Mouse (Mus musculus) neural tube, embryonic 10.5 days (tissue): ENCODE measurements at regions not wholly inside any gene's neighbourhood (a gene's known extent, or its start where the extent isn't known, plus 50 kb on each side); places are given as distances from the start of the nearest gene placed in this dataset.

ENCODE experiments used
- DNase-seq: peaks from one replicate; pipeline ENCODE4 v3.0.0-alpha.2; 2017; ENCODE audit warnings: low spot score; ENCODE audit errors: extremely low spot score

- DNase-seq = no peak
Measured at GRCm38 (mm10) chr17:65015731-65016130, 179.9 kb upstream of the 4930583I09Rik start.

- DNase-seq = no peak
Measured at GRCm38 (mm10) chr17:65014682-65015081, 178.8 kb upstream of the 4930583I09Rik start.

GRCm38 (mm10) chr17:65000626-65001135 is 164.8 kb upstream of the 4930583I09Rik start:
- no peak for DNase-seq

- DNase-seq = no peak
Measured at GRCm38 (mm10) chr17:64994483-64994882, 158.6 kb upstream of the 4930583I09Rik start.

- no peak for DNase-seq
Measured at GRCm38 (mm10) chr17:64991262-64991661, 155.4 kb upstream of the 4930583I09Rik start.

- no peak for DNase-seq
Measured at GRCm38 (mm10) chr17:64984276-64985011, 148.6 kb upstream of the 4930583I09Rik start.

GRCm38 (mm10) chr17:64983480-64983879 is 147.6 kb upstream of the 4930583I09Rik start:
- no peak for DNase-seq

GRCm38 (mm10) chr17:64964153-64964552 is 128.3 kb upstream of the 4930583I09Rik start:
- no peak for DNase-seq

GRCm38 (mm10) chr17:64961887-64962286 is 126.0 kb upstream of the 4930583I09Rik start:
- DNase-seq = no peak

- DNase-seq = no peak
Measured at GRCm38 (mm10) chr17:64957495-64957894, 121.6 kb upstream of the 4930583I09Rik start.

- no peak for DNase-seq
Measured at GRCm38 (mm10) chr17:64956506-64956905, 120.6 kb upstream of the 4930583I09Rik start.

- DNase-seq = no peak
Measured at GRCm38 (mm10) chr17:64953275-64953674, 117.4 kb upstream of the 4930583I09Rik start.

GRCm38 (mm10) chr17:64951625-64951940 is 115.7 kb upstream of the 4930583I09Rik start:
- DNase-seq = no peak

GRCm38 (mm10) chr17:64950802-64951624 is 115.1 kb upstream of the 4930583I09Rik start:
- DNase-seq = no peak

GRCm38 (mm10) chr17:64943213-64943612 is 107.3 kb upstream of the 4930583I09Rik start:
- DNase-seq = no peak

- DNase-seq = no peak
Measured at GRCm38 (mm10) chr17:64941555-64941954, 105.7 kb upstream of the 4930583I09Rik start.

GRCm38 (mm10) chr17:64935683-64936082 is 99.8 kb upstream of the 4930583I09Rik start:
- no peak for DNase-seq

- no peak for DNase-seq
Measured at GRCm38 (mm10) chr17:64934411-64934810, 98.5 kb upstream of the 4930583I09Rik start.

GRCm38 (mm10) chr17:64930816-64931428 is 95.1 kb upstream of the 4930583I09Rik start:
- DNase-seq = no peak

GRCm38 (mm10) chr17:64923762-64924161 is 87.9 kb upstream of the 4930583I09Rik start:
- no peak for DNase-seq

- DNase-seq = no peak
Measured at GRCm38 (mm10) chr17:64922235-64922634, 86.4 kb upstream of the 4930583I09Rik start.

- no peak for DNase-seq
Measured at GRCm38 (mm10) chr17:64920236-64920635, 84.4 kb upstream of the 4930583I09Rik start.
